In the genomic region with DNA sequence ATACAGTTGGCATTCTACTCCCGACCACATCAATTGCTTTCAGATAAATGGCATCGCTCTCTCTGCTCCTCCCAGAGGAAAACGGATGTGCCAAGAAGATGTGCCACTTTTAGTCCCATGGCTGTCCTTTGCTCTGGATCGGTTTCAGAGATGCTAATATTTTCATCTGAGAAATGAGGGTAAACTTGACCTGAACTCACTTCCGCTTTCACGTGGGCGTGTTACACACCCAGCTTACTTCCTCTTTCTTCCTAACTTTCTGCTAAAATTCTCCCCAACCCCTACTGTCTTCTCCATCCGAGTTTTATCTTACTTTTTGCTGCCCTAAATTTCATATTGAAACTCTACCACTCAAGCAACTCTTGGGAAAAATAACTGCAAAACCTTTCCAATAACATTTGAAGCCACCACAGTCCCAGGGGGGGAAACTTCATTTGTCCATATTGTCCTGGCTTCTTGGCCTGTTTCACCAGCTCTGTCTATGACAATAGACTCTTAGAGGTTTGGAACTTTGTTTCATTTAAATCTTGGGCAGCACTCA, we compare ENCODE assay signal across 15 mouse cellular contexts. TPM values are rescaled to one million over a fixed set of nuclear protein-coding genes. Genes with fewer than 3 reads are reported as not detected.
A peak's percentile ranks its signal among the peaks of the same experiment; 100 is the strongest.
DNase-seq lines count a peak whose midpoint lies in the region; ATAC-seq and TF ChIP-seq lines count a peak whose summit lies in the region.
"Had no signal": no experiment of that assay in that cellular context is flagged by ENCODE, and none has a peak within 500 bp of the region (broad histone marks: within the 10 kb centered on the region; RNA-seq: fewer than 3 reads in every experiment).

No protein-coding gene starts in this region.

- H3K27ac ChIP-seq in thymus, adult 2 months (ENCODE audit: control insufficient read depth, insufficient read depth, low read length) = no peak overlapping the region
- H3K27ac ChIP-seq: embryonic facial prominence, embryonic 15.5 days; forebrain, embryonic 13.5 days; hindbrain, embryonic 12.5 days; kidney, embryonic 15.5 days; limb, embryonic 10.5 days; liver, embryonic 15.5 days had no signal

- peak; percentile 7 for DNase-seq in thymus, adult 2 months
- DNase-seq in thymus, postnatal 10 days (ENCODE audit: low spot score in 2 of 2) = no peak
- DNase-seq in T-cell, adult 2 months (ENCODE audit: low spot score) = peak; percentile 5
- DNase-seq in kidney, adult 18-20 months = no peak
- no peak for DNase-seq in cerebellum, adult 9-11 months
- DNase-seq in left cerebral cortex, adult 18-20 months (ENCODE audit: low spot score in 2 of 2) = no peak
- DNase-seq: gastrocnemius, postnatal 14 days had no signal

- H3K4me1 ChIP-seq in thymus, adult 2 months (replicated peaks; ENCODE audit: control insufficient read depth, insufficient read depth, low read length) = peaks cover 4% of the 10 kb centered on the region
- H3K4me1 ChIP-seq: embryonic facial prominence, embryonic 15.5 days; forebrain, embryonic 13.5 days; hindbrain, embryonic 12.5 days; limb, embryonic 10.5 days; liver, embryonic 15.5 days had no signal

- no peak for TF ChIP-seq CTCF in thymus, adult 2 months (IDR thresholded peaks at IDR 0.05; ENCODE audit: borderline replicate concordance, control insufficient read depth, extremely low read depth, insufficient read depth, low read length, poor library complexity)

- TF ChIP-seq POLR2A in thymus, adult 2 months (IDR thresholded peaks at IDR 0.05; ENCODE audit: control insufficient read depth, extremely low read depth, insufficient read depth, low read length, poor library complexity) = no peak

- 14% methylated on average over 8 of the region's 8 CpGs for WGBS in thymus, adult 2 months

- H3K36me3 ChIP-seq in thymus, adult 2 months (ENCODE audit: control insufficient read depth, insufficient read depth, low read length) = no peaks in the 10 kb centered on the region
- H3K36me3 ChIP-seq: embryonic facial prominence, embryonic 15.5 days; heart, embryonic 12.5 days; hindbrain, embryonic 12.5 days; kidney, embryonic 15.5 days; limb, embryonic 10.5 days; liver, embryonic 15.5 days had no signal

- ATAC-seq in megakaryocyte progenitor cell, adult 5-6 weeks (replicated peaks; ENCODE audit: poor library complexity) = peak; percentile 91
- ATAC-seq: forebrain, embryonic 13.5 days had no signal

- no peak overlapping the region for H3K4me3 ChIP-seq in thymus, adult 2 months (ENCODE audit: control insufficient read depth, insufficient read depth, low read length)
- H3K4me3 ChIP-seq: embryonic facial prominence, embryonic 15.5 days; forebrain, embryonic 13.5 days; heart, embryonic 12.5 days; hindbrain, embryonic 12.5 days; kidney, embryonic 15.5 days; limb, embryonic 10.5 days; liver, embryonic 15.5 days had no signal

- no peaks in the 10 kb centered on the region for H3K27me3 ChIP-seq in thymus, adult 2 months (ENCODE audit: control insufficient read depth, insufficient read depth, low read length)
- H3K27me3 ChIP-seq: embryonic facial prominence, embryonic 15.5 days; forebrain, embryonic 13.5 days; heart, embryonic 12.5 days; hindbrain, embryonic 12.5 days; kidney, embryonic 15.5 days; liver, embryonic 15.5 days had no signal

RNA-seq across cellular contexts. Expression of a gene that starts 20.9 kb away (rescaled TPM):
- polyA plus RNA-seq in thymus, adult 2 months (2012; rRNA removed) = 23.1 and 24.0 TPM in 2 replicates
- total RNA-seq in megakaryocyte progenitor cell, adult 5-6 weeks (2015) = 36.6 and 37.5 TPM in 2 replicates
- 43.8 and 46.8 TPM in 2 replicates for total RNA-seq in megakaryocyte progenitor cell, adult 5-6 weeks (2017)
- total RNA-seq in left cerebral cortex, adult 18-20 months (2021) = 10 to 100 TPM; 82.9 to 85.7 TPM

Comparison
In these comparisons a context has a peak if more than half of its experiments do, and no peak if none do; other contexts are left out.
1. DNase-seq: peak in thymus, adult 2 months (single experiment) and T-cell, adult 2 months (single experiment); none in thymus, postnatal 10 days (0 of 2), kidney, adult 18-20 months (single experiment), cerebellum, adult 9-11 months (single experiment) and left cerebral cortex, adult 18-20 months (0 of 2).